Mouse (Mus musculus): ENCODE data around the gene Ascc1. TPM values are rescaled to one million over a fixed set of nuclear protein-coding genes. Genes with fewer than 3 reads are reported as not detected.

Gene Ascc1
- polyA plus RNA-seq, 1 experiment from 2014 or later = 46.6 TPM

- Histone ChIP-seq H3K27me3 (ENCODE audit: control insufficient read depth, insufficient read depth, low read length) (no peaks in the 10 kb centered on the region), H3K9ac (replicated peaks; ENCODE audit: low read depth, low read length) (no peak overlapping the region), H3K4me1 (ENCODE audit: control insufficient read depth, insufficient read depth, low read length) (peaks cover 30% of the 10 kb centered on the region), H3K4me3 (ENCODE audit: low read depth, low read length) (no peak overlapping the region), H3K36me3 (ENCODE audit: control insufficient read depth, insufficient read depth, low read length) (no peaks in the 10 kb centered on the region), H3K27ac (ENCODE audit: low read length) (no peak overlapping the region), H3K9me3 (ENCODE audit: control insufficient read depth, low read depth, low read length) (no peaks in the 10 kb centered on the region), H3K4me2 (replicated peaks; ENCODE audit: low read depth, low read length) (no peak overlapping the region)
- ATAC-seq (ENCODE audit: insufficient number of reproducible peaks, insufficient read depth, low FRiP score, low read depth) = no peak
- WGBS = 80% methylated on average over 6 of the region's 6 CpGs
Observed at GRCm38 (mm10) chr10:59972999-59973398, 29.6 kb upstream of the Ascc1 start.

GRCm38 (mm10) chr10:59973400-59973799 lies 29.2 kb upstream of the Ascc1 start:
- no peak for ATAC-seq (ENCODE audit: insufficient number of reproducible peaks, insufficient read depth, low FRiP score, low read depth)
- no peaks in the 10 kb centered on the region for H3K27me3 ChIP-seq (ENCODE audit: control insufficient read depth, insufficient read depth, low read length)
- WGBS = 73% methylated on average over 4 of the region's 4 CpGs
- no peak overlapping the region for H3K4me3 ChIP-seq (ENCODE audit: low read depth, low read length)
- H3K27ac ChIP-seq (ENCODE audit: low read length) = no peak overlapping the region
- no peaks in the 10 kb centered on the region for H3K9me3 ChIP-seq (ENCODE audit: control insufficient read depth, low read depth, low read length)
- no peaks in the 10 kb centered on the region for H3K36me3 ChIP-seq (ENCODE audit: control insufficient read depth, insufficient read depth, low read length)
- H3K4me2 ChIP-seq (replicated peaks; ENCODE audit: low read depth, low read length) = no peak overlapping the region
- H3K9ac ChIP-seq (replicated peaks; ENCODE audit: low read depth, low read length) = no peak overlapping the region
- peaks cover 34% of the 10 kb centered on the region for H3K4me1 ChIP-seq (ENCODE audit: control insufficient read depth, insufficient read depth, low read length)

DNA sequence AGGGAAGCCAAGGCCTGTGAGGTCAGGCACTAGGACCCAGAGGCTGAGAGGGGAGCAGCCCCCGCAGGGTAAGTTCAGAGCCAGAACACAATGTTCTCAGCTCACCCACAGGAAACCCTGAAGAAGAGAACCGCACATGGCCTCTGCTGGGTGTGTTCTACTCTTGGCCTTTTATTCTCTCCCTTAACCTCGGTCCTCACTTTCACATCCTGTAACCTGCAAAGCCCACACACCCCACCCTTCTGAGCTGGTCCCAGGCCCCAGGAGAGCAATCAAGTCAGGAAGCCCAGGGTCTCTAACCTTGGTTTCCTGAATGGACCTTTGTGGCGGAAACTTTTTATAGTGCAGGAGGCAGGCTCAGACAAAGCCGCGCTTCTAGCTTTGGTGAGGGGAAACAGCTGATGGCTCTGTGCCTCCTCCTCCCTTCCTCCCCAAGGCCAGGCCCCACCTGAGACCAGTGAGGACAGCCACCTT lies 28.4 kb upstream of the Ascc1 start:
- peak; percentile 21; the same call in 1 of the 2 replicates for ATAC-seq (ENCODE audit: insufficient number of reproducible peaks, insufficient read depth, low FRiP score, low read depth)
- Histone ChIP-seq H3K9ac (replicated peaks; ENCODE audit: low read depth, low read length) (no peak overlapping the region), H3K9me3 (ENCODE audit: control insufficient read depth, low read depth, low read length) (no peaks in the 10 kb centered on the region), H3K4me3 (ENCODE audit: low read depth, low read length) (no peak overlapping the region), H3K27me3 (ENCODE audit: control insufficient read depth, insufficient read depth, low read length) (no peaks in the 10 kb centered on the region), H3K4me2 (replicated peaks; ENCODE audit: low read depth, low read length) (no peak overlapping the region), H3K27ac (ENCODE audit: low read length) (peak overlapping the region; percentile 84), H3K4me1 (ENCODE audit: control insufficient read depth, insufficient read depth, low read length) (peaks cover 42% of the 10 kb centered on the region), H3K36me3 (ENCODE audit: control insufficient read depth, insufficient read depth, low read length) (no peaks in the 10 kb centered on the region)
- WGBS = 13% methylated on average over 6 of the region's 6 CpGs

DNA sequence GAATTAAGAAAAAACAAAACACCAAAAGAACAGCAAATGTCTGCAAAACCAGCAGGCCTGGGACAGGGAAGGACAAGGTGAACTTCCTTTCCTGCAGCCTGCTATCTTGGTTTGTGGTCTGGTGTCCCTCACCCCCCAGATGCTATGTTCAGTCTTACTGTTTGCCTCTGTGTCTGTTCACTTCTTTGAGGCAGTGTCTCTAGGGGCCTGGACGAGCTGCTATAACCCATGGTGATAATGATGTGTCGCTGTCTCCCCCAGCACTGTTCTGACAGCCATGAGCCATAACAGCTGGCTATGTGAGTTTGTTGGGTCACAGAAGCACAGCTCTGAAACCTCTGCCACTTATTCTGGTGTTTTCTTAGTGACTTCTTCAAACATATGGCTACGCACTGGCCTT lies 27.8 kb upstream of the Ascc1 start:
- no peak overlapping the region for H3K4me2 ChIP-seq (replicated peaks; ENCODE audit: low read depth, low read length)
- H3K9ac ChIP-seq (replicated peaks; ENCODE audit: low read depth, low read length) = no peak overlapping the region
- peak overlapping the region; percentile 84; the same call in 1 of the 2 replicates for H3K27ac ChIP-seq (ENCODE audit: low read length)
- WGBS = 47% methylated on average over 3 of the region's 3 CpGs
- no peaks in the 10 kb centered on the region for H3K27me3 ChIP-seq (ENCODE audit: control insufficient read depth, insufficient read depth, low read length)
- no peak for ATAC-seq (ENCODE audit: insufficient number of reproducible peaks, insufficient read depth, low FRiP score, low read depth)
- H3K9me3 ChIP-seq (ENCODE audit: control insufficient read depth, low read depth, low read length) = no peaks in the 10 kb centered on the region
- H3K4me3 ChIP-seq (ENCODE audit: low read depth, low read length) = no peak overlapping the region
- H3K4me1 ChIP-seq (ENCODE audit: control insufficient read depth, insufficient read depth, low read length) = peaks cover 48% of the 10 kb centered on the region
- H3K36me3 ChIP-seq (ENCODE audit: control insufficient read depth, insufficient read depth, low read length) = no peaks in the 10 kb centered on the region

DNA sequence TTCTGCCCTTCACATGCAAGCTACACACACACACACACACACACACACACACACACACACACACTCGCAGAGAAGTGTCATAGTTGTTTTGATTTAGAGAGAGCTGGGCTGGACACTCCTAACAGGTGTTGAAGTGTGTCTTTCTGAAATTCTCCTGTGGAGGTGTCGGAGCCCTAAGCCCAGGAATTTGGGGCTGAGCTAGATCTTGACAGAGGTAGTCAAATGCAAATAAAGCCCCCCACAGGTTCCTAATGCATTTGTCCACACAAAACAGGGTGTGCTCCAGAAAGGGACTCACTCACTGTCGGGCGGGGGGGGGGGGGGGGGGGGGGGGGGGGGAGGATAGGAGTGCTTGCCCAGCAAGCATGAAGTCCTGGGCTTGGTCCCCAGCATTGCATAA lies 25.5 kb upstream of the Ascc1 start:
- peaks cover 38% of the 10 kb centered on the region for H3K4me1 ChIP-seq (ENCODE audit: control insufficient read depth, insufficient read depth, low read length)
- ATAC-seq (ENCODE audit: insufficient number of reproducible peaks, insufficient read depth, low FRiP score, low read depth) = no peak

GRCm38 (mm10) chr10:59977715-59978343 lies 24.8 kb upstream of the Ascc1 start:
- peak overlapping the region; percentile 77; the same call in 1 of the 2 replicates for H3K27ac ChIP-seq (ENCODE audit: low read length)
- no peak overlapping the region for H3K4me2 ChIP-seq (replicated peaks; ENCODE audit: low read depth, low read length)
- ATAC-seq (ENCODE audit: insufficient number of reproducible peaks, insufficient read depth, low FRiP score, low read depth) = no peak
- H3K36me3 ChIP-seq (ENCODE audit: control insufficient read depth, insufficient read depth, low read length) = no peaks in the 10 kb centered on the region; the same call in 1 of the 2 replicates
- H3K4me1 ChIP-seq (ENCODE audit: control insufficient read depth, insufficient read depth, low read length) = peaks cover 38% of the 10 kb centered on the region
- no peaks in the 10 kb centered on the region for H3K9me3 ChIP-seq (ENCODE audit: control insufficient read depth, low read depth, low read length)
- 91% methylated on average over 5 of the region's 5 CpGs for WGBS
- no peaks in the 10 kb centered on the region for H3K27me3 ChIP-seq (ENCODE audit: control insufficient read depth, insufficient read depth, low read length)
- H3K4me3 ChIP-seq (ENCODE audit: low read depth, low read length) = no peak overlapping the region
- no peak overlapping the region for H3K9ac ChIP-seq (replicated peaks; ENCODE audit: low read depth, low read length)

More for the DNA sequence above, 25.5 kb upstream of the Ascc1 start:
- Histone ChIP-seq H3K36me3 (ENCODE audit: control insufficient read depth, insufficient read depth, low read length) (no peaks in the 10 kb centered on the region), H3K4me2 (replicated peaks; ENCODE audit: low read depth, low read length) (no peak overlapping the region), H3K9me3 (ENCODE audit: control insufficient read depth, low read depth, low read length) (no peaks in the 10 kb centered on the region), H3K27me3 (ENCODE audit: control insufficient read depth, insufficient read depth, low read length) (no peaks in the 10 kb centered on the region), H3K4me3 (ENCODE audit: low read depth, low read length) (no peak overlapping the region), H3K27ac (ENCODE audit: low read length) (no peak overlapping the region), H3K9ac (replicated peaks; ENCODE audit: low read depth, low read length) (no peak overlapping the region)
- WGBS = 47% methylated on average over 3 of the region's 4 CpGs

- Histone ChIP-seq H3K9me3 (ENCODE audit: control insufficient read depth, low read depth, low read length) (no peaks in the 10 kb centered on the region), H3K4me1 (ENCODE audit: control insufficient read depth, insufficient read depth, low read length) (peaks cover 34% of the 10 kb centered on the region), H3K27ac (ENCODE audit: low read length) (peak overlapping the region; percentile 77; the same call in 1 of the 2 replicates), H3K9ac (replicated peaks; ENCODE audit: low read depth, low read length) (no peak overlapping the region), H3K4me2 (replicated peaks; ENCODE audit: low read depth, low read length) (no peak overlapping the region), H3K4me3 (ENCODE audit: low read depth, low read length) (no peak overlapping the region), H3K27me3 (ENCODE audit: control insufficient read depth, insufficient read depth, low read length) (no peaks in the 10 kb centered on the region), H3K36me3 (ENCODE audit: control insufficient read depth, insufficient read depth, low read length) (no peaks in the 10 kb centered on the region; the same call in 1 of the 2 replicates)
- WGBS = 50% methylated on average over 2 of the region's 2 CpGs
- no peak for ATAC-seq (ENCODE audit: insufficient number of reproducible peaks, insufficient read depth, low FRiP score, low read depth)
Observed at GRCm38 (mm10) chr10:59978401-59978800, 24.2 kb upstream of the Ascc1 start.

GRCm38 (mm10) chr10:59978873-59979743 lies 23.5 kb upstream of the Ascc1 start:
- H3K27me3 ChIP-seq (ENCODE audit: control insufficient read depth, insufficient read depth, low read length) = no peaks in the 10 kb centered on the region
- no peaks in the 10 kb centered on the region; the same call in 1 of the 2 replicates for H3K36me3 ChIP-seq (ENCODE audit: control insufficient read depth, insufficient read depth, low read length)
- H3K4me1 ChIP-seq (ENCODE audit: control insufficient read depth, insufficient read depth, low read length) = peaks cover 31% of the 10 kb centered on the region
- H3K4me3 ChIP-seq (ENCODE audit: low read depth, low read length) = no peak overlapping the region
- no peaks in the 10 kb centered on the region for H3K9me3 ChIP-seq (ENCODE audit: control insufficient read depth, low read depth, low read length)
- WGBS = 23% methylated on average over 11 of the region's 11 CpGs
- no peak overlapping the region for H3K9ac ChIP-seq (replicated peaks; ENCODE audit: low read depth, low read length)
- H3K4me2 ChIP-seq (replicated peaks; ENCODE audit: low read depth, low read length) = no peak overlapping the region
- peak; percentile 76; the same call in 1 of the 2 replicates for ATAC-seq (ENCODE audit: insufficient number of reproducible peaks, insufficient read depth, low FRiP score, low read depth)
- H3K27ac ChIP-seq (ENCODE audit: low read length) = peak overlapping the region; percentile 66; the same call in 1 of the 2 replicates
